Comparison of ENCODE assay signal across 8 mouse cellular contexts in genomic region chr1:91251148-91251650, GRCm38 (mm10). TPM values are rescaled to one million over a fixed set of nuclear protein-coding genes. Genes with fewer than 3 reads are reported as not detected.
DNase-seq lines count a peak whose midpoint lies in the region; ATAC-seq lines count a peak whose summit lies in the region.

No protein-coding gene starts in this region.

- peak overlapping the region; percentile 99 for H3K9ac ChIP-seq in embryonic facial prominence, embryonic 12.5 days
- peak overlapping the region; percentile 93 for H3K9ac ChIP-seq in hindbrain, embryonic 14.5 days

- no peaks in the 10 kb centered on the region for H3K9me3 ChIP-seq in embryonic facial prominence, embryonic 12.5 days
- no peaks in the 10 kb centered on the region for H3K9me3 ChIP-seq in hindbrain, embryonic 14.5 days (ENCODE audit: control insufficient read depth, low read length)

- H3K4me3 ChIP-seq in embryonic facial prominence, embryonic 12.5 days = peak overlapping the region; percentile 99
- H3K4me3 ChIP-seq in hindbrain, embryonic 14.5 days (replicated peaks; ENCODE audit: low read length) = peak overlapping the region; percentile 99

- peaks cover 25% of the 10 kb centered on the region for H3K4me1 ChIP-seq in embryonic facial prominence, embryonic 12.5 days
- H3K4me1 ChIP-seq in hindbrain, embryonic 14.5 days (replicated peaks; ENCODE audit: control insufficient read depth, insufficient read depth, low read length) = peaks cover 24% of the 10 kb centered on the region

- H3K4me2 ChIP-seq in embryonic facial prominence, embryonic 12.5 days (replicated peaks) = peak overlapping the region; percentile 74
- peak overlapping the region; percentile 86 for H3K4me2 ChIP-seq in hindbrain, embryonic 14.5 days (replicated peaks)

- no peaks in the 10 kb centered on the region for H3K27me3 ChIP-seq in embryonic facial prominence, embryonic 12.5 days
- H3K27me3 ChIP-seq in hindbrain, embryonic 14.5 days (ENCODE audit: control insufficient read depth, insufficient read depth, low read length) = no peaks in the 10 kb centered on the region

- H3K27ac ChIP-seq in embryonic facial prominence, embryonic 12.5 days = no peak overlapping the region
- H3K27ac ChIP-seq in hindbrain, embryonic 14.5 days = 0 out of 2 replicates have a peak overlapping the region, but pooled peaks have one; percentile 83

- WGBS in embryonic facial prominence, embryonic 12.5 days = 46% methylated on average over 5 of the region's 5 CpGs
- 53% methylated on average over 5 of the region's 5 CpGs for WGBS in hindbrain, embryonic 14.5 days

- H3K36me3 ChIP-seq in embryonic facial prominence, embryonic 12.5 days = peaks cover 7% of the 10 kb centered on the region; the same call in 1 of the 2 replicates
- peaks cover 16% of the 10 kb centered on the region for H3K36me3 ChIP-seq in hindbrain, embryonic 14.5 days (replicated peaks; ENCODE audit: control insufficient read depth, insufficient read depth)

- peak; percentile 2 for DNase-seq in retina, embryonic 14.5 days (ENCODE audit: low spot score)
- no peak for DNase-seq in retina, postnatal 1 day
- no peak for DNase-seq in hindbrain, embryonic 14.5 days (ENCODE audit: low spot score)
- peak; percentile 25 for DNase-seq in lung, postnatal 36 days
- DNase-seq in thymus, postnatal 10 days (ENCODE audit: low spot score in 2 of 2) = no peak

- ATAC-seq in embryonic facial prominence, embryonic 12.5 days (ENCODE audit: insufficient number of reproducible peaks, insufficient read depth, low FRiP score, low TSS enrichment) = no peak
- ATAC-seq in hindbrain, embryonic 14.5 days (ENCODE audit: low FRiP score) = no peak
- no peak for ATAC-seq in megakaryocyte progenitor cell, adult 5-6 weeks (replicated peaks; ENCODE audit: poor library complexity)
- no peak for ATAC-seq in inflammation-experienced regulatory T-cells, adult 6 months

RNA-seq across cellular contexts. Expression of gene Ube2f, which starts 1.1 kb away (rescaled TPM):
- 72.4 and 72.9 TPM in 2 replicates for polyA plus RNA-seq in embryonic facial prominence, embryonic 12.5 days (2016; fragmentation: Nextera tagmentation; extraction: Ambion mirVana)
- polyA plus RNA-seq in hindbrain, embryonic 14.5 days (2014; fragmentation: Nextera tagmentation; extraction: Ambion mirVana) = 63.8 and 67.6 TPM in 2 replicates
- total RNA-seq in megakaryocyte progenitor cell, adult 5-6 weeks (2015) = 90.2 and 92.6 TPM in 2 replicates
- total RNA-seq in megakaryocyte progenitor cell, adult 5-6 weeks (2017) = 46.8 and 58.6 TPM in 2 replicates
- 100 to 1,000 TPM in 2 of 3 experiments, 10 to 100 TPM in 1; 86.0 to 104 (median 100) TPM for polyA plus RNA-seq in inflammation-experienced regulatory T-cells, adult 6 months (2017; shearing (Covaris generic))

RNA-seq across cellular contexts. Expression of gene Scly, which starts 46.9 kb away (rescaled TPM):
- 12.3 and 14.2 TPM in 2 replicates for polyA plus RNA-seq in embryonic facial prominence, embryonic 12.5 days (2016; fragmentation: Nextera tagmentation; extraction: Ambion mirVana)
- polyA plus RNA-seq in hindbrain, embryonic 14.5 days (2014; fragmentation: Nextera tagmentation; extraction: Ambion mirVana) = 9.7 and 10.5 TPM in 2 replicates
- total RNA-seq in megakaryocyte progenitor cell, adult 5-6 weeks (2015) = 19.8 and 20.0 TPM in 2 replicates
- 21.1 and 23.6 TPM in 2 replicates for total RNA-seq in megakaryocyte progenitor cell, adult 5-6 weeks (2017)
- 10 to 100 TPM; 64.1 to 75.8 (median 73.6) TPM for polyA plus RNA-seq in inflammation-experienced regulatory T-cells, adult 6 months (2017; shearing (Covaris generic))

Comparison
In these comparisons a context has a peak if more than half of its experiments do, and no peak if none do; other contexts are left out.
1. DNase-seq: peak in retina, embryonic 14.5 days (single experiment) and lung, postnatal 36 days (single experiment); none in retina, postnatal 1 day (single experiment), hindbrain, embryonic 14.5 days (single experiment) and thymus, postnatal 10 days (0 of 2).